Mouse (Mus musculus) heart, adult 9 months (tissue): ENCODE measurements around the gene Cdkal1.

Experiments used
- DNase-seq, 2 experiments: peaks; one replicate each; pipeline ENCODE4 v3.0.0; 2022; ENCODE audit warnings: low spot score in 2 of 2

Cdkal1 gene

DNA sequence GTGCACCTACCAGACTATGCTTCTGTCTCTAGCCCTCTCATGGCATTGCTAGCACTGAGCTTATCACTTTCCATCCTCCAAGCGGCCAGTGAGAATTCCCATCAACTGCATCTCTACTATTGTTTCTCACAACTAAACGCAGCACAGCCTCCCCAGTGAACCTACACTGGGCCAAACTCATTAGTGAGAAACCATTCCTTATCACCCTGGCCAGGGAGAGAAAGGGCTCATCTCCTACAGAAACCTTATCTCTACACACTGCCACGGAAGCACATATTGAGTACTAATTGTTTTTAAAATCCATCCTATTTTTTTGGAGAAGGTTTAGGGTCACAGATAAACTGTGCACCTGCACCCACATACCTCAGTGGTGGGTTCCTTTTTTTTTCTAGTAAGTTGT, 147.9 kb downstream of the Cdkal1 start:
- DNase-seq = no peak

DNA sequence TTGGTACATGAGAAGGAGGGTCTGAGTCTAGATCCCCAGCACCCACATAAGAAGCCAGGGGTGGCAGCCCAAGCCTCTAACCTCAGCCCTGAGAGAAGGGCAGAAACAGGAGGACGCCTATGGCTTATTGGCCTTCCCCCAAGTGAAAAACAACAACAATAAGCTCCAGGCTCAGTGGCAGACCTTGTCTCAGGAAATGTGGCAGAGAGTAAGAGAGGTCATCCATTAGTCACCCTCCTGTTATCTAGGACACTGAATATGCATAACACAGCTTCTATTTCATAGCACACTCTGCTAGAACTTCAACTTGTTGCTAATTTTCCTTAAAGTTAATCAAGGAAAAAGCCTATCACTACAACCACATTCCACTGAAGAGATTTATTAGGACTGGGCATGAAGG, 154.1 kb downstream of the Cdkal1 start:
- DNase-seq = no peak

DNA sequence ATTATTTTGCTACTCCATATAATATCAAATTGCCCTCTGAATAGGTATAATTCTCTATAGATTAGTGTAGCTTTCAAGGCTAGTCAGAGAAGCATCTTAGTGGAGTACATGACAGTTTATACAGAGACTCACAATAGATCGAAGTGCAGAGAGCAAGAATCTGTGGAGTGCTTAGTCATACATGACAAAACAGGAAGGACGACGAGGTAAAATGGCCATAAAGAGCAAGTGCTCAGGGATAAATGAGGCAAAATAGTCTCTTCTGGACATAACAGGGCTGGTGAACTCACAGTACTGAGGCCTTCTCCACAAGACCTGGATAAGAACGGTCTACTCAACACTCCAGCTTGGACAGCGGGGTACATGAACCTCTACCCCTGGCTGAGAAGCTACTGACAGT, 155.6 kb downstream of the Cdkal1 start:
- DNase-seq = no peak

DNA sequence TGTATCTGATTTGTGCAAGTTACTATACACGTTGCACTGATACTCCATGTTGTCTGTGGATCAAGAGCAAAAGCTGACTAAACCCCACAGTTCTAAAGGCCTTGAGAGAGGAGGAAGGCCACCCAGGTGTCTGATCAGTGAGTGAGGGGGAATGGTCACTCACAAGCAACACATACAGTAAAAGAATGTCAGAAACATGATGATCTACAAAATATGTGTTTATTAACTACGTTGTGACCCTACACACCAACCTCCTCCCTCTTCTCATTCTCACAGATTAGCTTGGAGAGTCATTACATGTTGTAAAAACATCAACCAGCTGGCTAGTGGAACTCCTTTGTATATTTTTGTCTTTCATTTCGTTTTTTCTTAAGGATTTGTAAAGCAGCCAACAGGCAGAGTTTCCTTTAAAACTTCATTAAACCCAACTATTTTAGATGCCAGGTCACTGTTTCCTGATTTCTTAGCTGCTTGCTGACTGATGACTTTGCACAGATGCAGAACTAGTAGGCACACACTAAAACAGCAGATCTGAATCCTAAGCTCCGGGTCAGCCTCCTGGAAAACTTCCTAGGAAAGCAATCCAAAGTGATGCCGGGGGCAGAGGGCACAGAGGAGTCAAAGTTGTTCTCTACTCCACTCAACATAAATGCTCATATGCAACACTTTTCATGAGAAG, 157.0 kb downstream of the Cdkal1 start:
- DNase-seq = no peak

DNA sequence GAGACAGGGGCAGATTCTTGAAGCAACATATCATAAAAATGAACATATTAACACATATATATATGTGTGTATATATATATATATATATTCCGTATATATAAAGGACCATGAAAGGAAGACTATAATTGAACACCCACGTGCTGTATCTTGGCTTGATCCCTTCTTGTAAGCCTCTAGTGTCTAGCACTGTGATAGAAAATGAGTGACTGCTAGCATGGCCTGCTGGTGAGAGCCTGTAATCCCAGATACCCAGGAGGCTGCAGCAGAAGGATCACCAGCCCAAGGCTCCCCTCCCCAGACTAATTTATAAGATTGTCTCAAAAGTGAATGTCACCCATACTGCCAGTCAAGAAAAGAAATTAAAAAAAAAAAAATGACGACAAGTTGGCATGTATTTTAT, 158.2 kb downstream of the Cdkal1 start:
- DNase-seq = no peak

DNA sequence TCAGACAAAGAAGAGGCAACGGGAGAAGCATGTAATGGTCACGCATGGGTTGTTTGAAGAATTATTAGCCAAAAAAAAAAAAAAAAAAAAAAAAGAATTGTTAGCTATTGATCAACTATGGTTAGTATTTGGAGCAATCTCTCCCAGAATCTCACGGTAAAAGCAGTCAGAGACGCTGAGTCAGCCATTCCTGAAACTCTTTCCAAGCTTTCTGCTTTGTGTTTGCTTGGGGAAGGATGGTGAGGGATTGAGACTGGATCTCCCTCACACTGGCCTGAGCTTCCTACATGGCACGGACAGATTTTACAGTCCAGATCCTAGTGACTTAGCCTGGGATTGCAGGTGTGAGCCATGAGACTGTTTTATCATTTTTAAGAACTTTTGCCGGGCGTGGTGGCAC, 164.7 kb downstream of the Cdkal1 start:
- no peak for DNase-seq

DNA sequence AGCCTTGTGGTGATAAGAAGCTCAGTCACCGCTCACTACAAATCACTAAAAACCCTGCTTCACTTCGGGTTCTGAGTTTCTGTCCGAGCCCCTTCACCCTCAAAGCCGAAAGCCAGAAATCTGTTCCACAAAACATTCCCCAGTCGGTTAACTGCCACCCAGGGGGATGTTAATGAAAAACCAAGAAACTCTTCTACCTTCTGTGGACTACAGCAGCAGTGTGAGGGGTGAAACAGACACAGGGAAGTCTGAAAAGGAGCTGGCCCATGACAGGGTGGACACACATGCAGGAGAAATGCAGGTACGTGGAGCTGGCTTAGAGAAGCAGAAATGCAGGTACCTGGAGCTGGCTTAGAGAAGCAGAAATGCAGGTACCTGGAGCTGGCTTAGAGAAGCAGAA, 166.6 kb downstream of the Cdkal1 start:
- no peak for DNase-seq

DNA sequence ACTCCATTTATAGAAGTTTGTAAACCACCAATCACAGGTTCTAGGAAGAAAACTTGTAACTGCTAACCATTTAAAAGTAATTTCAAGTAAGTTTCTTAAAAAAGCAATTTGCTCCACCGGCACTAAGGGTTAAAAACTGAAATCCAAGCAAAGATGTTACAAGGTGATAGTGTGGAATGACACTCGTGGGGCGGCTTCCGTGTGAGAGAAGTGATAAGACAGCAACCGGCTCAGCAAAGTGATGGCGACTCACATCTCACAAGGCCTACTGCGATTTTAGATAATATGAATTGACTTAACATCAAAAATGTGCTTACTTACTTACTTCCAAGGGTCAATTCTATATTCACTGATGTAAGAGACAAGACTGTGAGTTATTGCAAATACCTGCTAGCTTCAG, 167.6 kb downstream of the Cdkal1 start:
- no peak for DNase-seq

DNA sequence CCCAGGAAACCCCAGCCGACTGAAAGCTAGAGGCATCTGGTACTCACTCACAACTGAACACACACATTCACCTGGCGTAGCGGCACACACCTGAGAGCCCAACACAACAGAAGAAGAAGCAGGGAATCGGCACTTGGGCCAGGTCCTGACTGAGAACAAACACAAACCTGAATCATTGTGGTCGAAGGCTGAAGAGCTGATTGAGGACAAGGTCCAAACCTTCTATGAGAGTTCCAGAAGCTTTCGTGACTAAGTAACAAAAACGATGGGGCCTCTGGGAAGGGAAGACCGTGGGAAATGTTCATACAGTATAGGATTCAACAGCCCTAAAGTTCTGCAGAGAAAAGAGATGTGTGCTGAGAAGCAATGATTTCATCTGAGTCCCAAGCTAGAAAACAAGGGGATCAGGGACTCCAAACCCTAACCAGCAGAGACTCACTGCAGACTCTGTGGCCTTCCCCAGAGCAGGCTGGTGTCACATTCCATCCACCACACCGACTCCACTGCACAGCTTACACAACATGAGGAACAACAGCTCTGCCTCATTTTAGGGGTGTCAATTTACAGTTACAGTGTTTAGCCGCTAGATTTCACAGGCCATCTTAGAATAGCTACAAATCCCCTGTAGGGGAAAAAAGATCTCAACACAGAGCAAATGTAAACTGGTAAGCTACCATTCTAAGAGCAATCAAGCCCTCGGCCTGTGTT, 175.8 kb downstream of the Cdkal1 start:
- no peak for DNase-seq

DNA sequence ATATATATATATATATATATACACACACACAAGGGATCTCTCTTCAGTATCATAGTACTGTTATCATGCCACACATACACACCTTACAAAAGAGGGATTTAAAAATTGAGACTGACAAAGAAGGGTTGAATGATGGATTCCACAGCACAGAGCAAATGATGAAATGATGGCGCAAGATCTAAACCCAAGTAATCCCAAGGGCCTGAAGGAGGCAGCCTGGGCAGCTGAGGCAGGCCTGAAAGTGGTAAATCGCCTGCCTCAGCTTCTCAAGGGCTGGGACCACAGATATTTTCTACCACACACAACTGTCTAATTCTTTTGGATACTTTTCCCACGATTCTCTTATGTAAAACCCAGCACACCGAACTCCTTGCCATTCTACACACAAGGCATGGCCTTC, 177.9 kb downstream of the Cdkal1 start:
- no peak for DNase-seq

DNA sequence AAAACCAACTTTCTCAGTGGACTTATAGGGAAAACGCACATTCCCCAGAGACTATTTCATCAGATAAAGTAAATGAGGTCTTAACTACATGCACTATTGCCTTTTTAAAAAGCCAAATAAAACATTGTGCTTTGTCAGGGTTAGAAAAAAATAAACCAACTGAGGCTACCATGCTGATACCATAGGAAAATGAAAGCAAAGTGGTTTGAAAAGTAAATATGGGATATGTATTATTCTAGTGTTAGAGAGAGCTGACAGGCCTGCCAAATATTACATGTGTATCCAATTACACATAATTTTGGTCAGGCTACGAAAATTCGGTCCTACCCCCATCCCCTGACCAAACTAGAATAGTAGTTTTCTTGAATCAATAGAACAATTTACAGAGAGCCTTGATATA, 184.8 kb downstream of the Cdkal1 start:
- DNase-seq = no peak

DNA sequence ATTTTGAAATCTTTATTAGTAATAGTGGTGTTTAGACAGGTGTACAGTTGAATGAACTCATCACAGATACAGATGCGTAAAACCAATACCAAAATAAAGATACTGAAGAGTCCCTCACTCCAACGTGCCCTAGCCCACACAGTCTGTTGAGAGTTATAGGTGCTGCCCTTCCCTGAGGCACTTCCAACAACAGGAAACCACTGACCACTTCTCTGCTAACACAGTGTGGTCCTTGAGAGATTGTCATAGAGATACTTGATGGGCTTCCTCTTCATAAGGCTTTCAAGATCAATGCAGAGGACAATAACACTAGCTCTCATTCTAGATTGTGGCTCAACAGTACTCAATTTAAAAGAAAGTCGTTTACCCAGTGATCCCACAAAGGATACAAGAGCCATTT, 191.6 kb downstream of the Cdkal1 start:
- no peak for DNase-seq

DNA sequence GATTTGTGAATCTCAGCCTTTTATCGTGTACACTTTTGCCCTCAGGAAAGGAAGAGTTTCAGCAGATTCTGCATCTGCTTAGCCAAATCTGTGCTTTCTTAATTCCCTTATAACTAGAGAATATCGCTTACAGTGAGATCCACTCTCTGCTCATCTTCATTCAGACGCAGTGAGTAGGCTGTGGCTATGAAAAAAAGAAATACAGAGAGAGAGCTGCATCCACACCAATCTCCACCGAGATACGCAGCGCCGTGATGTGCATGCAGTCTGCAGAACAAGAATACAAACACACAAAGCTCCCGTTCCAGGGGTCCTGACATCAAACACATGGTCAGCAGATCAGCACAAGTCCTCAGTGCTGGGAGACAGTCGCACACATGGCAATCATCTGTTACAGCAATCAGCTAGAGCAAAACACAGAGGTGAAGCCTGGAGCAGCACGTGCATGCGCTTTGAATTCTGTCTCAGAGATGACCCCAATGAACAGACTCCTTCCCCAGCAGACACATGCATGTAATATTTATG, 199.6 kb downstream of the Cdkal1 start:
- DNase-seq = no peak

DNA sequence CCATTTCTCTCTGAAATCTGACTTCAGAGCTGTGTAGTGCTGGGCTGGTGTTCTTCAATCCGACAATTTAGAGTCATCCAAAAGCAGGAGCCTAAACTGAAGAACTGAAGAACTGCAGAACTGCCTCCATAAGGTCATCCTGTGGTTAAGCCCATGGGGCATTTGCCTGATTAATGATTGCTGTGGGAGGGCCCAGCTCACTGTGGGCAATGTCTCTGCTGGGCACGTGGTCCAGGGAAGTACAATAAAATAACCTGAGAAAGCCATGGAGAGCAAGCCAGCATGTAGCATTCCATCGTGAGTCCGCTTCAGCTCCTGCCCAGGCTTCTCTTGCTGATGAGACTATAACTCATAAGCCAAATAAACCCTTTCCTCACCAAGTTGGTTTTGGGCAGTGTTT, 202.1 kb downstream of the Cdkal1 start:
- DNase-seq = no peak

DNA sequence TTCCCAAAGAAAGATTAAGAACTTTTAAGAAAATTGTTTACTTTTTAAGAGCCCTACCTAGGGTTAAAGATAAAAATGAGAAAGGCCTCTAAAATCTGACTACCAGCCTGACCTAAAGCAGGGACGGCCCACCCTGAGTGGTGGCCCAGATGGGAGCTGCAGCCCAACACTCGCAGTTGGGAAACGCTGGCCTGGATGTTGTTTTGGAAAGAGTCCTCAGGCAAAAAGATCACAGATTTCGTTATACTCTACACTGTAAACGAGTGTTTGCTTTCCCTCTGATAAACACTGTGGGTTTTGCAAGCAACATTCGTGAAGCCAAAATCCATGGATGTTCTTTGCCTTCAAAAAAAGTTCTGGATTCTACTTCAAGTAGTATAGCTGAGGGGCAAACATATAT, 202.7 kb downstream of the Cdkal1 start:
- no peak for DNase-seq

DNA sequence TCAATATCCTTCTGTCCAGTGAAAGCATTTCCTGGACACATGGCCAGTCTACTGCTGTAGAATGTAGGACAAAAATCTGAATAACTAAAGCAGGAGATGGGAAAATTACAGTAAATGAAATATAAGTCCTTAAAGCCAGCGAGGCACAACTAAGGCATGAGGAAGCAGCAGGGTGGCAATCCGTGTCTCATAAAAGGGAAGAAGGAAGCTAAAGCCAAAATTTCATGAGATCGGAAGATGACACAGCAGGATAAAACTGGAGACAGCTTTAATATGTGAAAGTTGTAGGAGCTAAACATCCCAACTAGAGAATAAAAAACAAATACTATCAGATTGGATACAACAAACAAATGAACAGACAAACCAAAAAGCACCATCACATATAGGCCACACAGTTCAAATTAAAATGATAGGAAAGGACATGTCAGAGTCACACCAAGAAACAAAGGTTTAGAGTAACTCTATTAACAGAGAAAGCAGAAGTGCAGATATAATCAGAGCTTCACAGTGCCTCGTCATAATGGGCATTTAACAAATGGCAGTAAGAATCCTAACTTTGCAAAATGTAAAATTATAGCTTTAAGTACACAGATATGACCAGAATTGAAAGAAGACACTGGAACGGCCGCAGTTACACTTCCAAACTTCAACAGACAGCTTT, 204.8 kb downstream of the Cdkal1 start:
- DNase-seq = no peak

DNA sequence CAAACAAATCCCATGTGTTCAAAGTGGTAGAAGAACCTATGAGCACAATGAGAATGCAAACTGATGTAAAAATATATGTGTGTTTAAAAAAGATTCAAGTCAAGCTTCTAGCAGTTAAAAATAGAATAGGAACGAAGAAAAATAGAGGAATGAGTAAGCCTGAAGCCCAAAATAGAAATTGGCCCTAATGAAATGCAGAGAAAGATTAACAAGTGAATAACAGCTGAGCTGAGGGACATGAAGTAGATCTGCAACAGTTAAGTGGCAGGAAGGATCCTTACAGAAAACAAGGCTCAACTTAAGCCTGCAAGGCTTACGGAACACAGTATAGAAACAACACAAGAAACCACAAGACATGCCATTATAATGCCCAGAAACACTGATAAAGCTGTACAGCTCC, 205.9 kb downstream of the Cdkal1 start:
- DNase-seq = no peak

DNA sequence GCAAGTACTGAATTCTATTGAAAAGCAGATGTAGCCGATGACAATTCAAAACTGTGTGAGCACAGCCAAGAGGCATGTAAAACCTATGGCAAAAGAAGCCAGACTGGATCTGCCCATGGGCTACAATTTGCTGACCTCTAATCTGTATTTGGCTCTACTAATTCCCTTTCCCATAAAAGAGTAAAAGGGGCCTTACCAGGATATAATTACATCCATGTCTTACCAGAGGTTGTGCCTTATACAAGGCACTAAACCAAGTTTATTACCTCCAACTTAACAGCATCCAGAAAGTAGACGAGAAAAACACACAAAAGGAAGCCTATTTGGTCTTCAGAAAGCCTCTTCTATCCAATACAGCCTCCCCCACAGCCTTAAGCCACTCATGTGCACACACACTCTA, 213.2 kb downstream of the Cdkal1 start:
- DNase-seq = no peak

DNA sequence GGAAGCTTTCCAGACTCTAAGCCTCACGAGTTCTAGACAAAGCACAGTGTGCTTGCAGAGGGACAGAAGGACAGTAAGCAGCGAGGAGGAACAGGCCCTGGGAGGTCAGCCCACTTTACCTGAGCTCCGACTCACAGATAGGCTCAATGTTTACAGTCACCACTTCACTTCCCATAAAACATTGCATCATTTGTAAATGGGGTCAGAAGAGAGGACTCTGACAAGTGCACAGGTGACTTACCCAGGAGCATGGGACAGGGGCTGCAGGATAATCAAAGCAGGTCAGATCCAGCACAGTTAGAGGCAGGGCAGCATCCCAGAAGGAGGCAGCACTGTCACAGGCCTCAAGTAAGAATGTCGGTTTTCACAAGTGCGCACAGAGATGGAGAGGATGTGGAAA, 214.3 kb downstream of the Cdkal1 start:
- no peak for DNase-seq

DNA sequence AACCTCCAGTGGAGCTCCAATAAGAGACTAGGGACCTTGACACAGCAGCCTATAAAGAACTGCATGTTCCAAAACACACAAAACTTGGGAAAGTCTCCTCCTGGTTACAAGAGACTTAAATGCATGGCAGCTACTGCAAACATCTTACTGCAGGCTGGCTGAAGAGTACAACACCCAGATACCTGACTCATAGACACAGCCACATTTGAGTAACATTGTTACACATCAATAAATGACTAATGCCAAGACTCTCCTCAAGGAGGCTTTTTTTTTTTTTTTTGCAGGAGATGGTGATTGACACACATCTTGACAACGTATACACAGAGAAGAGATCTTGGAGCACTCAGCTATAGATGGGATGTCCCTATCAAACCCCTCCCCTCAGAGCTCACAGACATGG, 215.3 kb downstream of the Cdkal1 start:
- DNase-seq = no peak

DNA sequence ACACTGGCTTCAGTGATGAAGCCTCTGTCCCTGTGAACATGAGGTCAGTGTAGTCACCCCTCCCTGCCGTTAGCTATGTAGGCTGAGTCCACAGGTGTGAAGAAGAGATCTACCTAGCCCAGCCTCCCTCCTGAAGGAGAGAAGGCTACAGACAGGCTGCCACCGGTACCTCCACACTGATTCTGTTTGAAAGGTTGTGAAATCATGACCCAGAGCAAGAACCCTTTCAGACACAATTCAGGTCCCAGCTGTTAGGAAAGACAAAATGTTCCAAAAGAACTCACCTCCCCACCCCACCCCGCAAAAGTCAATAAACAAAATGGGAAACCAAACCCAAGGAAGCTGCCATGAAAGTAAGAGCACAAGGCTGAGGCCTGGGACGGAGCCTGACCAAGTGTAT, 217.2 kb downstream of the Cdkal1 start:
- no peak for DNase-seq

DNA sequence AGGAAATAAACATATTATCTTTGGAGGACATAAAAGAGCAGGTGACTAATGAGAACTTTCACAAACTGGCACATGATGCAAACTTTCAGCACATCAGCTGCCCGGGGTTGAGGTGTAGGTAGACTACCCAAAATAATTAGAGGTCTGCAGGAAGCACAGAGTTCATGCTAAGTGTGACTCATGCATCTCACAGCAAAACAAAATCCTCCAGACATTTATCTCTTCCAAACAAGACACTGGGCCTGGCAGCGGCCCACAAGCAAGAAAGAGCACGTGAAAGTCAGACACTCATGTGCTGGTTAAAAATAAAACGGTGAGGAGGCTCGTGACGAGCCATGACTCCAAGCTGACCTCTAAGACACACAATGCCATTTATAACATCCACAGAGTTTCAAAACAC, 217.7 kb downstream of the Cdkal1 start:
- DNase-seq = peak; percentile 25 to 69

DNA sequence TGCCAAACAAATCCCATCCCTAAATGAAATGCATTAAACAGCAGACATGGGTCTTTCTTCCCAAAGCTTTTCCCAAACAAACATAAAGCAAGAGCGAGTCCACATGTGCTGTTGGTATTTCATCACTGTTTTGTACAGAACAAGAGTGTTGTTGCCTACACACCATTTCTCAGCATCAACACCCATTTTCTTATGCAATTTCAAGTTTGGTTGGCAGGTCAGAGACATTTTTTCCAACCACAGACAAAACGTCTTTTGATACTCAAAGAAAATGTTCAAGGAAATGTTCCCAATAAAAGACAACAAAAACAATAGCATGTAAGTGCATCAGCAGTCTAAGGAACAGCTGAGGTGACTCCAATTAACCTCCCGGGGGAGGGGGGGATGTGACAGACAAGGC, 219.9 kb downstream of the Cdkal1 start:
- DNase-seq = no peak
